Mouse (Mus musculus): Measurements from ENCODE around the gene Bik. TPM values are rescaled to one million over a fixed set of nuclear protein-coding genes. Genes with fewer than 3 reads are reported as not detected.

Gene Bik
- total RNA-seq, 4 experiments from 2014 or later: 0.40 to 0.70 (median 0.54) TPM; not detected in 1

DNA sequence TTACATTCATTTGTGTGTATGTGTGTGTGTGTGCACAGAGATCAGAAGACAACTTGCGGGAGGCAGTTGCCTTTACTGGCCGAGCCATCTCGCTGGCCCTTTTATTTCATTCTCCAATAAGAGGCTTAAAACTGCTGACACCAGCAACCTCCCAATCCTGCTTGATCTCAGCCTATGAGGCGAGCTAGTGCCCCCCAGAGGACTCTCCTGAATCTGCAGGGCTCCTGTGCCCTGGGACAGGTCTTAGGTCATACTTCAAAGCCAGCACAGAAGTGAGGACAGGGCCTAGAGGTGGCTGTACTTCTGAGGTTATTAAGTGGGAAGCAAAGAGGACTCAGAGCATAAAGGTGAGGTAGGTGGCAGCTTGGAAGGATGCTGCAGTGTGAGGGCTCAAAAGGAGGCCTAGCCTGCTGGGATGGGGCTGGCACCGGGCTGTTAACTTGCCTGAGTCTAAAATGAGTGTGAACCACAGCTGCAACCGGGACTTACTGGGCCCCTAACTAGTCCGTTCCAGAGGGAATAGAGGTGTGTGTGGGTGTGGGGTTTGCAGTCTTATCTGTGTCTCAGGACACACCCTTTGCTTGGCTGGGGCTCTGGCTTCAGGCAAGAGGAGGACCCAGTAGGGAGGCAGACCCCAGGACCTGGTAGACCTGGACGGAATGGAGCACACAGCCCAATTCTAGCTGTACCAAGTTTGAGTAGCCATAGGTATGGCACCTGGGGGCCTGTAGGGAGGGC, 56.9 kb downstream of the Bik start:
- DNase-seq (ENCODE audit: low spot score in 2 of 2): no peak

DNA sequence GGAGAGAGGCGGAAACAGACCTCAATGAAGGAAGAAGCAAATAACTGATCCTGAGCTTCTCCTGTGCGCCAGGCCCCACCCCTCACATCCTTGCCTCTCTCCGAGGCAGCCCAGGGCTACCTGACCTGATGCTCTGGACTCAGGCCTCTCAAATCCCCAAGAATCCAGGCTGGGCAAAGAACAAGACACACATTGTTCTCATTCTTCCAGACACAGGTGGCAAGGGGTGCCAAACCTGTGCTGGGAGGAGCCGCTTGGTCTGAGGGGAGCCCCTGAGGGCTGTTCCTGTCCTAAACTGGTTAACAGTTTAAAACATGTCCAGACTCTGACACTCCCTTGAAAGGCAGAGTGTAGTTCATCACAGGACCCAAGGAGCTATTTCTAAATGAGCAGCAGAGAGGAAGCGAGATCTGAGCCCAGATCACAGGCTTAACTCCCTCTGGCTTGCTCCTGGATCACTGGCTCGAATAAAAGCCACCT, 58.1 kb downstream of the Bik start:
- DNase-seq (ENCODE audit: low spot score in 2 of 2): no peak

GRCm38 (mm10) chr15:83590841-83591240, 64.2 kb downstream of the Bik start:
- DNase-seq (ENCODE audit: low spot score in 2 of 2): no peak

GRCm38 (mm10) chr15:83591758-83592157, 65.1 kb downstream of the Bik start:
- no peak for DNase-seq (ENCODE audit: low spot score in 2 of 2)

DNA sequence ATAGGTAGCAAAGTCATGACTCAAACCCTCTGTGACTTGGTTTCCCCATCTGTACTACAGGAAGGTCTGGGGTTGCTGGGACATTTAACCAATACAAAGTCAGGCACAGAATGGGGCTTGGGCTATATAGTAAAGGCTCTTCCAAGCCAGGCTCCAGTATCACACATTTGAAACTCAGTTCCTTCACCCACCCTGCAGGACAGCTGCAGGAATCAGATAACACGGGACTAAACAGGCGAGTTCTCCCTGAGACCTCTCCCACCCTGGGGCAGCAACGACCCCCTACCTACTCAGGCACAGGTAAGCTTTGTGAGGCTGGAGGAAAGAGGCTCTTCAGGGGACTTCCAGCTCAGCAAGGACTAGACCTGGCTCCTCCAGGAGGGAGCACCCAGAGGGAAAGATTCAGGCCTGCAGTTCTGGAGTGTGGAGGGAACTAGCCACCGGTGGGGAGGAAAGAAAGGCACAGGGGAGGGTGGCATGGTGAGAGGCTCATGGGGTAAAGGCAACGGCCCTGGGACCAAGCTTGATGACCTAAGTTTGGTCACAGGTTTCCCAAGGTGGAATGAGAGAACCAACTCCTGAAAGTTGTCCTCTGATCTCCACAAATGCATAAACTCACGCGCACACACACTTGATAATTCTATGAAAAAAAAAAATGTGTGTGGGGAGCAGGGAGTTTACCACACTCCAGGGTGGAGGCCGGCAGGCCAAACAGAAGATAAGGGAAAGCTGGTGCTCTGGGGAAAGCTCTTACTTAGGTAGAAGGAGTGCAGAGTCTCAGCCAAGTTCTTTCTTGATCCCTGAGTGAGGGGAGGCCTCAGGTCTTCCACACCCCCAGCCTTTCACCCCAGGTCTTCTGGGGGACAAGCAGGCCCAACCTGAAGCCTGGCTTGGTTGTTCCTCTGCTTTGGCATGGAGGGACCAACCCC, 65.9 kb downstream of the Bik start:
- no peak for DNase-seq (ENCODE audit: low spot score in 2 of 2)

- no peak for DNase-seq (ENCODE audit: low spot score in 2 of 2)
These were observed 66.5 kb downstream of the Bik start for GRCm38 (mm10) chr15:83593189-83593585.

GRCm38 (mm10) chr15:83593702-83594512, 67.2 kb downstream of the Bik start:
- DNase-seq (ENCODE audit: low spot score in 2 of 2): no peak

Small RNAs within 50 kb of the gene (microRNA-seq; reads per million reads assigned to microRNA genes)
- gene Gm24575: 0 reads per million in 2 experiments

Other genes starting within 250 kb of the Bik start
- 10 to 100 TPM; 21.8 to 28.5 (median 23.8) TPM for gene Arfgap3, start 176.6 kb upstream of the Bik start, total RNA-seq (2022)
- gene Pacsin2, start 62.3 kb upstream of the Bik start, total RNA-seq (2022): 100 to 1,000 TPM in 2 of 4 experiments, 10 to 100 TPM in 2; 86.2 to 103 (median 98.5) TPM
- gene Ttll1, start 16.0 kb upstream of the Bik start, total RNA-seq (2022): 10 to 100 TPM; 48.1 to 53.0 (median 49.1) TPM
- gene Tspo, start 36.7 kb downstream of the Bik start, total RNA-seq (2022): 10 to 100 TPM in 3 of 4 experiments, 1 to 10 TPM in 1; 8.7 to 12.8 (median 10.5) TPM
- 10 to 100 TPM; 21.5 to 30.0 (median 28.1) TPM for gene Mcat, start 36.9 kb downstream of the Bik start, total RNA-seq (2022)
- gene Ttll12, start 68.3 kb downstream of the Bik start, total RNA-seq (2022): 10 to 100 TPM in 1 of 4 experiments, 1 to 10 TPM in 3; 9.3 to 10.6 (median 10.0) TPM
- 10 to 100 TPM; 44.7 to 51.8 (median 45.4) TPM for gene Scube1, start 198.2 kb downstream of the Bik start, total RNA-seq (2022)

Data from left cerebral cortex, adult 8-10 months (tissue).